9 mouse cellular contexts compared by ENCODE assay signal in genomic region chr17:56251136-56251829, GRCm38 (mm10). TPM values are rescaled to one million over a fixed set of nuclear protein-coding genes. Genes with fewer than 3 reads are reported as not detected.
A peak's percentile ranks its signal among the peaks of the same experiment; 100 is the strongest.
DNase-seq lines count a peak whose midpoint lies in the region; ATAC-seq and TF ChIP-seq lines count a peak whose summit lies in the region.
"Had no signal": no experiment of that assay in that cellular context is flagged by ENCODE, and none has a peak within 500 bp of the region (broad histone marks: within the 10 kb centered on the region; RNA-seq: fewer than 3 reads in every experiment).

No protein-coding gene starts in this region.

- peak; percentile 44; the same call in 1 of the 2 replicates for ATAC-seq in hindbrain, embryonic 11.5 days (ENCODE audit: low FRiP score)

- TF ChIP-seq POLR2A in cerebellum, adult 2 months (IDR thresholded peaks at IDR 0.05; ENCODE audit: borderline replicate concordance, insufficient read depth, low read length): no peak
- no peak for TF ChIP-seq POLR2A in embryonic fibroblast, embryonic 13.5 days (IDR thresholded peaks at IDR 0.05; ENCODE audit: low read depth, low read length)

- 14% methylated on average over 6 of the region's 6 CpGs for WGBS in cerebellum, adult 2 months
- 29% methylated on average over 6 of the region's 6 CpGs for WGBS in hindbrain, embryonic 11.5 days

- no peak overlapping the region for H3K9ac ChIP-seq in hindbrain, embryonic 11.5 days (ENCODE audit: low read depth, low read length)

- no peak overlapping the region for H3K4me2 ChIP-seq in hindbrain, embryonic 11.5 days (replicated peaks; ENCODE audit: low read depth, low read length)

- no peak overlapping the region for H3K27ac ChIP-seq in cerebellum, adult 2 months (ENCODE audit: insufficient read depth, low read length)
- H3K27ac ChIP-seq in embryonic fibroblast, embryonic 13.5 days (ENCODE audit: insufficient read depth, low read length): no peak overlapping the region
- no peak overlapping the region for H3K27ac ChIP-seq in hindbrain, embryonic 11.5 days (ENCODE audit: low read depth, low read length)

- H3K4me1 ChIP-seq in cerebellum, adult 2 months (ENCODE audit: control insufficient read depth, insufficient read depth, low read length): no peaks in the 10 kb centered on the region
- H3K4me1 ChIP-seq in embryonic fibroblast, embryonic 13.5 days (ENCODE audit: control insufficient read depth, insufficient read depth, low read length): no peaks in the 10 kb centered on the region
- 0 out of 2 replicates have a peak, but pooled peaks cover 2% of the 10 kb centered on the region for H3K4me1 ChIP-seq in hindbrain, embryonic 11.5 days (replicated peaks; ENCODE audit: control insufficient read depth, insufficient read depth, low read length)
- H3K4me1 ChIP-seq in megakaryocyte, embryonic 14.5 days: peaks cover 28% of the 10 kb centered on the region

- DNase-seq in cerebellum, adult 2 months: peak; percentile 59 to 73
- DNase-seq in cerebellum, adult 11 months: no peak
- DNase-seq in adipocyte (ENCODE audit: low spot score): peak; percentile 86
- DNase-seq in hindbrain, embryonic 11.5 days (ENCODE audit: low spot score): peak; percentile 81
- DNase-seq in layer of hippocampus, postnatal 14 days (ENCODE audit: low spot score in 2 of 2): peak; percentile 61 to 78
- peak; percentile 63 to 71 for DNase-seq in right cerebral cortex, postnatal 36 days (ENCODE audit: low spot score in 2 of 2)

- TF ChIP-seq CTCF in cerebellum, adult 2 months (IDR thresholded peaks at IDR 0.05; ENCODE audit: borderline replicate concordance, insufficient read depth, low read depth, low read length): peak; percentile 55; the same call in 1 of the 2 replicates
- TF ChIP-seq CTCF in embryonic fibroblast, embryonic 13.5 days (IDR thresholded peaks at IDR 0.05; ENCODE audit: borderline replicate concordance, insufficient read depth, low read length): peak; percentile 20; the same call in 1 of the 2 replicates

- no peaks in the 10 kb centered on the region for H3K9me3 ChIP-seq in hindbrain, embryonic 11.5 days (ENCODE audit: control insufficient read depth, low read length)
- H3K9me3 ChIP-seq in megakaryocyte, embryonic 14.5 days: no peaks in the 10 kb centered on the region

- no peak overlapping the region for H3K4me3 ChIP-seq in cerebellum, adult 2 months (replicated peaks; ENCODE audit: insufficient read depth, low read depth, low read length)
- no peak overlapping the region for H3K4me3 ChIP-seq in embryonic fibroblast, embryonic 13.5 days (ENCODE audit: insufficient read depth, low read length)
- H3K4me3 ChIP-seq in hindbrain, embryonic 11.5 days (ENCODE audit: low read depth, low read length): no peak overlapping the region
- peak overlapping the region; percentile 50 for H3K4me3 ChIP-seq in megakaryocyte, embryonic 14.5 days (replicated peaks)

- no peaks in the 10 kb centered on the region for H3K27me3 ChIP-seq in cerebellum, adult 2 months (ENCODE audit: control insufficient read depth, insufficient read depth, low read length)
- no peaks in the 10 kb centered on the region for H3K27me3 ChIP-seq in hindbrain, embryonic 11.5 days (ENCODE audit: control insufficient read depth, insufficient read depth, low read length)
- H3K27me3 ChIP-seq in megakaryocyte, embryonic 14.5 days (replicated peaks): peaks cover 25% of the 10 kb centered on the region

- no peaks in the 10 kb centered on the region for H3K36me3 ChIP-seq in hindbrain, embryonic 11.5 days (ENCODE audit: control insufficient read depth, insufficient read depth, low read length)
- H3K36me3 ChIP-seq in megakaryocyte, embryonic 14.5 days (replicated peaks; ENCODE audit: low read length): no peaks in the 10 kb centered on the region

RNA-seq across cellular contexts. Expression of gene Fem1a, which starts 5.3 kb away (rescaled TPM):
- polyA plus RNA-seq in cerebellum, adult 2 months (2012; rRNA removed): 19.9 and 21.8 TPM in 2 replicates
- polyA plus RNA-seq in embryonic fibroblast, embryonic 13.5 days (2011; ENCODE audit: insufficient read length, low read depth, missing spikeins): 9.7 and 10.6 TPM in 2 replicates
- polyA plus RNA-seq in hindbrain, embryonic 11.5 days (2014; fragmentation: Nextera tagmentation; extraction: Ambion mirVana): 12.8 and 14.4 TPM in 2 replicates
- 10 to 100 TPM; 41.6 to 44.7 TPM for total RNA-seq in layer of hippocampus, postnatal 14 days (2021)
- polyA plus RNA-seq in megakaryocyte, embryonic 14.5 days (2012; ENCODE audit: insufficient read depth, low replicate concordance): 9.5 and 11.2 TPM in 2 replicates

RNA-seq across cellular contexts. Expression of gene Ticam1, which starts 25.3 kb away (rescaled TPM):
- 4.5 and 4.7 TPM in 2 replicates for polyA plus RNA-seq in cerebellum, adult 2 months (2012; rRNA removed)
- polyA plus RNA-seq in embryonic fibroblast, embryonic 13.5 days (2011; ENCODE audit: insufficient read length, low read depth, missing spikeins): 11.1 and 15.6 TPM in 2 replicates
- 2.1 and 2.7 TPM in 2 replicates for polyA plus RNA-seq in hindbrain, embryonic 11.5 days (2014; fragmentation: Nextera tagmentation; extraction: Ambion mirVana)
- 1 to 10 TPM; 6.2 to 7.4 TPM for total RNA-seq in layer of hippocampus, postnatal 14 days (2021)
- polyA plus RNA-seq in megakaryocyte, embryonic 14.5 days (2012; ENCODE audit: insufficient read depth, low replicate concordance): 13.7 and 27.2 TPM in 2 replicates

RNA-seq across cellular contexts. Expression of gene Dpp9, which starts 32.6 kb away (rescaled TPM):
- 54.7 and 56.3 TPM in 2 replicates for polyA plus RNA-seq in cerebellum, adult 2 months (2012; rRNA removed)
- 27.8 and 28.8 TPM in 2 replicates for polyA plus RNA-seq in embryonic fibroblast, embryonic 13.5 days (2011; ENCODE audit: insufficient read length, low read depth, missing spikeins)
- 26.2 and 27.6 TPM in 2 replicates for polyA plus RNA-seq in hindbrain, embryonic 11.5 days (2014; fragmentation: Nextera tagmentation; extraction: Ambion mirVana)
- 10 to 100 TPM; 49.4 to 52.4 TPM for total RNA-seq in layer of hippocampus, postnatal 14 days (2021)
- 55.6 and 60.2 TPM in 2 replicates for polyA plus RNA-seq in megakaryocyte, embryonic 14.5 days (2012; ENCODE audit: insufficient read depth, low replicate concordance)

RNA-seq across cellular contexts. Expression of gene Plin3, which starts 41.4 kb away (rescaled TPM):
- polyA plus RNA-seq in cerebellum, adult 2 months (2012; rRNA removed): 15.6 and 20.9 TPM in 2 replicates
- 37.4 and 41.2 TPM in 2 replicates for polyA plus RNA-seq in embryonic fibroblast, embryonic 13.5 days (2011; ENCODE audit: insufficient read length, low read depth, missing spikeins)
- polyA plus RNA-seq in hindbrain, embryonic 11.5 days (2014; fragmentation: Nextera tagmentation; extraction: Ambion mirVana): 25.0 and 26.2 TPM in 2 replicates
- 1 to 10 TPM; 5.1 to 9.1 TPM for total RNA-seq in layer of hippocampus, postnatal 14 days (2021)
- polyA plus RNA-seq in megakaryocyte, embryonic 14.5 days (2012; ENCODE audit: insufficient read depth, low replicate concordance): 4.6 and 21.3 TPM in 2 replicates

RNA-seq across cellular contexts. Expression of gene Arrdc5, which starts 48.8 kb away (rescaled TPM):
- not detected in 2 replicates for polyA plus RNA-seq in cerebellum, adult 2 months (2012; rRNA removed)
- polyA plus RNA-seq in embryonic fibroblast, embryonic 13.5 days (2011; ENCODE audit: insufficient read length, low read depth, missing spikeins): not detected in 2 replicates
- not detected in 2 replicates for polyA plus RNA-seq in hindbrain, embryonic 11.5 days (2014; fragmentation: Nextera tagmentation; extraction: Ambion mirVana)
- total RNA-seq in layer of hippocampus, postnatal 14 days (2021): not detected
- polyA plus RNA-seq in megakaryocyte, embryonic 14.5 days (2012; ENCODE audit: insufficient read depth, low replicate concordance): not detected in 2 replicates
- polyA plus RNA-seq: liver, embryonic 16.5 days had no signal
